Mouse (Mus musculus) ES-E14 (cell line): ENCODE results near the gene Slc25a51.

Experiments
- HCFC1 ChIP-seq: IDR thresholded peaks from 2 replicates; pipeline ENCODE4 v1.6.1; 2012; ENCODE audit warnings: low read length, inconsistent platforms, borderline replicate concordance; ENCODE audit not compliant: insufficient read depth
- MAFK ChIP-seq: IDR thresholded peaks from 2 replicates; pipeline ENCODE4 v1.6.1; 2014; ENCODE audit warnings: mild to moderate bottlenecking, low read depth, low read length, inconsistent platforms; ENCODE audit not compliant: insufficient read depth
- ZC3H11A ChIP-seq: IDR thresholded peaks from 2 replicates; pipeline ENCODE4 v1.6.1; 2012; ENCODE audit warnings: low read depth, mild to moderate bottlenecking, inconsistent platforms, low read length, borderline replicate concordance

- TF ChIP-seq MAFK, result no peak
- no peak for TF ChIP-seq ZC3H11A
- TF ChIP-seq HCFC1, result no peak
Observed at GRCm38 (mm10) chr4:45376573-45376972, 32.0 kb downstream of the Slc25a51 start.
